Mouse (Mus musculus) small intestine, adult 2 months (tissue): Measurements from ENCODE around the gene Mtfr1l. TPM values are rescaled to one million over a fixed set of nuclear protein-coding genes. Genes with fewer than 3 reads are reported as not detected.

Experiments used
- H3K27ac ChIP-seq: fragments of 200-500 bp; 2 replicates; pipeline ENCODE4 v1.5.1; 2012; ENCODE audit warnings: low read depth, low read length, control low read depth, inconsistent platforms; ENCODE audit not compliant: insufficient read depth
- H3K27me3 ChIP-seq: fragments of 200-500 bp; 2 replicates; pipeline ENCODE4 v1.6.1; 2012; ENCODE audit warnings: mild to moderate bottlenecking, moderate library complexity, low read length, inconsistent platforms; ENCODE audit not compliant: control insufficient read depth, insufficient read depth
- H3K36me3 ChIP-seq: fragments of 200-500 bp; 2 replicates; pipeline ENCODE4 v1.6.1; 2012; ENCODE audit warnings: mild to moderate bottlenecking, low read length, control low read depth, inconsistent platforms; ENCODE audit not compliant: control insufficient read depth, insufficient read depth
- H3K4me1 ChIP-seq: fragments of 200-500 bp; 2 replicates; pipeline ENCODE4 v1.6.1; 2012; ENCODE audit warnings: low read length, inconsistent platforms, mixed read lengths; ENCODE audit not compliant: control insufficient read depth, insufficient read depth, insufficient read length
- H3K4me3 ChIP-seq: fragments of 200-500 bp; 2 replicates; pipeline ENCODE4 v1.5.1; 2012; ENCODE audit warnings: low read depth, mild to moderate bottlenecking, control low read depth, inconsistent platforms, low read length, moderate library complexity
- CTCF ChIP-seq: fragments of 200-500 bp; IDR thresholded peaks from 2 replicates; pipeline ENCODE4 v1.5.1; 2012; ENCODE audit warnings: low read depth, mild to moderate bottlenecking, control low read depth, inconsistent platforms, low read length, moderate library complexity, mixed read lengths; ENCODE audit not compliant: insufficient replicate concordance, insufficient read length; ENCODE audit errors: extremely low read depth
- POLR2A ChIP-seq: fragments of 200-500 bp; IDR thresholded peaks from 2 replicates; pipeline ENCODE4 v1.6.1; 2012; ENCODE audit warnings: low read depth, mild to moderate bottlenecking, control low read depth, inconsistent platforms, low read length, moderate library complexity
- WGBS: fragments of 180-500 bp; shearing (Covaris S2); methylation state at CpG from one replicate; pipeline ENCODE4 v1.1.7; 2018; 5-methylcytosine and 5-hydroxymethylcytosine counted together
- polyA plus RNA-seq: library from polyadenylated mRNA; depleted of rRNA; stranded (reverse); fragments of >200 nt; gene quantifications from 2 replicates; pipeline ENCODE4 v1.2.3, GENCODE M21; 2012

The Mtfr1l gene
- polyA plus RNA-seq, 1 experiment = 55.7 TPM

GRCm38 (mm10) chr4:134557626-134558249, 22.6 kb upstream of the Mtfr1l start:
- H3K27me3 ChIP-seq = no peaks in the 10 kb centered on the region
- H3K27ac ChIP-seq = no peak overlapping the region
- peaks cover 6% of the 10 kb centered on the region; the same call in 1 of the 2 replicates for H3K4me1 ChIP-seq
- no peaks in the 10 kb centered on the region for H3K36me3 ChIP-seq
- H3K4me3 ChIP-seq = no peak overlapping the region
- 25% methylated on average over 16 of the region's 16 CpGs for WGBS
- TF ChIP-seq CTCF (no peak), POLR2A (no peak)

- Histone ChIP-seq H3K4me1 (peaks cover 6% of the 10 kb centered on the region; the same call in 1 of the 2 replicates), H3K27ac (no peak overlapping the region), H3K4me3 (no peak overlapping the region), H3K27me3 (peaks cover 5% of the 10 kb centered on the region; the same call in 1 of the 2 replicates), H3K36me3 (no peaks in the 10 kb centered on the region)
- WGBS = 69% methylated on average over 8 of the region's 8 CpGs
- TF ChIP-seq CTCF (peak; percentile 24; the same call in 1 of the 2 replicates), POLR2A (no peak)
Measured at GRCm38 (mm10) chr4:134555956-134556580, 20.9 kb upstream of the Mtfr1l start.

- 97% methylated on average over 1 of the region's 1 CpGs for WGBS
- Histone ChIP-seq H3K4me3 (no peak overlapping the region), H3K36me3 (no peaks in the 10 kb centered on the region), H3K4me1 (peaks cover 6% of the 10 kb centered on the region; the same call in 1 of the 2 replicates), H3K27ac (no peak overlapping the region), H3K27me3 (peaks cover 5% of the 10 kb centered on the region; the same call in 1 of the 2 replicates)
- TF ChIP-seq CTCF (no peak), POLR2A (no peak)
Measured at GRCm38 (mm10) chr4:134553631-134554030, 18.4 kb upstream of the Mtfr1l start.

GRCm38 (mm10) chr4:134551494-134552316, 16.5 kb upstream of the Mtfr1l start, which contains the start of gene Selenon:
Selenon (minus strand) TSS chr4:134552166.
- WGBS = 6% methylated on average over 65 of the region's 67 CpGs
- Histone ChIP-seq H3K36me3 (no peaks in the 10 kb centered on the region), H3K4me1 (peaks cover 12% of the 10 kb centered on the region), H3K4me3 (peak within 1 kb of the TSS; percentile 73), H3K27ac (no peak within 1 kb of the TSS; the same call in 1 of the 2 replicates), H3K27me3 (peaks cover 5% of the 10 kb centered on the region; the same call in 1 of the 2 replicates)
- 0 out of 2 replicates have a peak, but pooled peaks have one; percentile 3 for TF ChIP-seq CTCF
- no peak for TF ChIP-seq POLR2A

- no peaks in the 10 kb centered on the region for H3K36me3 ChIP-seq
- TF ChIP-seq CTCF = no peak
- TF ChIP-seq POLR2A = no peak
- H3K4me1 ChIP-seq = peaks cover 8% of the 10 kb centered on the region
- H3K4me3 ChIP-seq = no peak overlapping the region
- WGBS = 98% methylated on average over 8 of the region's 8 CpGs
- H3K27me3 ChIP-seq = peaks cover 5% of the 10 kb centered on the region; the same call in 1 of the 2 replicates
- H3K27ac ChIP-seq = no peak overlapping the region
Measured at GRCm38 (mm10) chr4:134549899-134550298, 14.7 kb upstream of the Mtfr1l start.

GRCm38 (mm10) chr4:134548169-134548938, 13.2 kb upstream of the Mtfr1l start:
- no peaks in the 10 kb centered on the region for H3K36me3 ChIP-seq
- H3K27me3 ChIP-seq = peaks cover 5% of the 10 kb centered on the region; the same call in 1 of the 2 replicates
- H3K4me3 ChIP-seq = no peak overlapping the region
- no peak overlapping the region for H3K27ac ChIP-seq
- WGBS = 69% methylated on average over 18 of the region's 18 CpGs
- peaks cover 6% of the 10 kb centered on the region for H3K4me1 ChIP-seq
- TF ChIP-seq CTCF (no peak), POLR2A (no peak)
